Mouse (Mus musculus) ES-E14 (cell line): Measurements from ENCODE around the gene Fdxr.

Experiments used
- CHD2 ChIP-seq: IDR thresholded peaks from 2 replicates; pipeline ENCODE4 v1.6.1; 2014; ENCODE audit warnings: mild to moderate bottlenecking, low read depth, low read length, inconsistent platforms
- HCFC1 ChIP-seq: IDR thresholded peaks from 2 replicates; pipeline ENCODE4 v1.6.1; 2012; ENCODE audit warnings: low read length, inconsistent platforms, borderline replicate concordance; ENCODE audit not compliant: insufficient read depth
- MAFK ChIP-seq: IDR thresholded peaks from 2 replicates; pipeline ENCODE4 v1.6.1; 2014; ENCODE audit warnings: mild to moderate bottlenecking, low read depth, low read length, inconsistent platforms; ENCODE audit not compliant: insufficient read depth
- ZNF384 ChIP-seq: IDR thresholded peaks from 2 replicates; pipeline ENCODE4 v1.6.1; 2012; ENCODE audit warnings: low read depth, low read length, inconsistent platforms

DNA sequence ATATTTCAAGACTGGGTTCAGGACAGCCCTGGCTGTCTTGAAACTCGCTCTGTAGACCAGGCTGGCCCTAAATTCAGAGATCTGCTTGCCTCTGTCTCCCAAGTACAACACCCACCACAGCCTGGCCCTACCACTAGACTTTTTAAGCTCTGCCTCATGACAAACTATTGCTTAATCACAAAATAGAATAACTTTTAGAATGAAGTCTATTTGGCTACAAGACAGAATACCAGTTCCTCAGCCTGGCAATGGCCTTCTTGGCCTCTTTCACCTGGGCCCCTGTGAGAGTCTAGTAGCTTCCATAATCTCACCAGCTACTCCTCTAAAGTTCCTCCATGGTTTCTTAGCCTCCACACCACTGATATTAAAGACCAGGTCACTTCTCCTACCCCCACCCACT lies 13.5 kb upstream of the Fdxr start:
- TF ChIP-seq ZNF384 (no peak), MAFK (no peak), HCFC1 (no peak), CHD2 (no peak)
